Mouse (Mus musculus) brain, embryonic 14.5 days (tissue): ENCODE results near the gene Syt13. TPM values are rescaled to one million over a fixed set of nuclear protein-coding genes. Genes with fewer than 3 reads are reported as not detected.

ENCODE experiments used
- DNase-seq: peaks from one replicate; pipeline ENCODE4 v3.0.0-alpha.2; 2011; ENCODE audit warnings: low read depth
- CTCF ChIP-seq: fragments of 200-500 bp; IDR thresholded peaks from 2 replicates; pipeline ENCODE4 v1.5.1; 2012; ENCODE audit warnings: inconsistent platforms, mild to moderate bottlenecking, moderate library complexity, borderline replicate concordance; ENCODE audit not compliant: insufficient read depth, insufficient read length; ENCODE audit errors: extremely low read depth
- POLR2A ChIP-seq: fragments of 200-500 bp; IDR thresholded peaks from 2 replicates; pipeline ENCODE4 v1.6.1; 2012; ENCODE audit warnings: mild to moderate bottlenecking, inconsistent platforms, borderline replicate concordance; ENCODE audit not compliant: poor library complexity, insufficient read depth, insufficient read length, severe bottlenecking; ENCODE audit errors: extremely low read depth
- polyA plus RNA-seq: library from polyadenylated mRNA; depleted of rRNA; stranded (reverse); fragments of >200 nt; gene quantifications from 2 replicates; pipeline ENCODE4 v1.2.3, GENCODE M21; 2012

Gene Syt13
- polyA plus RNA-seq, 1 experiment, result 80.5 TPM

GRCm38 (mm10) chr2:92892524-92892923 lies 22.4 kb upstream of the Syt13 start:
- TF ChIP-seq CTCF, result no peak
- TF ChIP-seq POLR2A, result no peak

GRCm38 (mm10) chr2:92903650-92904049 lies 11.2 kb upstream of the Syt13 start:
- TF ChIP-seq CTCF, result no peak
- TF ChIP-seq POLR2A, result no peak
- DNase-seq, result no peak

More at GRCm38 (mm10) chr2:92892524-92892923, 22.4 kb upstream of the Syt13 start:
- no peak for DNase-seq

GRCm38 (mm10) chr2:92904307-92904859 lies 10.5 kb upstream of the Syt13 start:
- TF ChIP-seq POLR2A, result no peak
- peak; percentile 70; the same call in 1 of the 2 replicates for TF ChIP-seq CTCF
- DNase-seq, result peak; percentile 90

DNA sequence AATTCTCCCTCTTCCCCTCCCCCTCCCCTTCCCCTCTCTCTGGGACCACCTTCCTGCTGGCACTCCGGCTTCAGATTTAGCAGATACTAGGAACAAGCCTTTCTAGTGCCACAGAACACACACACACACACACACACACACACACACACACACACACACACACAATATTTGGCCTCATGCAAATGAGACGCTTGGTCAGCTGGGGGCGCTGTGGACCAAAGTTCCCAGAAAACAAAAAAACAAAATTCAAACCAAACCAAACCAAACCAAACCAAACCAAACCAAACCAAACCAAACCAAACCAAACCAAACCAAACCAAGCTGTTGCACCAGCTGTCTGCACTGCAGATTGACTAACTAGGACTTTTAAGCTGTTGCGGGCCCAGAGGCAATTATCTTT lies 4.5 kb upstream of the Syt13 start:
- DNase-seq, result peak; percentile 27
- TF ChIP-seq CTCF (peak; percentile 25; the same call in 1 of the 2 replicates), POLR2A (no peak)

DNA sequence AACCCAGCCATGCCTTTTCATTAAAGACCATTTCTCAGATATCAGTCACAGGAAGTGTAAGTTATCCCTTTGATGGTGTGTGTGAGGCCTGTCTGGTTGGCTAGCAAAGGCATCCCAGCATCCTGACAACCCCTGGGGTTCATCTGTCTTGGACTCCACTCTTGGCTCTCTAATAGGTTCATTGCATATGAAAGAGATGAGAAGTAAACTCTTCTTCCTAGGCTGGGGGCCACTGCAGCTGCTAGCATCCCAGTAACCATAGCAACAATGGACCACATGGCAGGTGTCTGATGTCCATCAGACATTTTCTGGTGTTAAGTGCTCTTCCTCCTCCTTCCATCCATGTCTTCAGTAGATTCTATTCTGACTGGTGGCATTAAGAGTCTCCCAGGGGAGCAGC lies 2.6 kb upstream of the Syt13 start:
- TF ChIP-seq POLR2A (no peak), CTCF (no peak)
- DNase-seq, result peak; percentile 86

- TF ChIP-seq CTCF, result no peak
- no peak for TF ChIP-seq POLR2A
- no peak for DNase-seq
Observed at GRCm38 (mm10) chr2:92913295-92913694, 1.6 kb upstream of the Syt13 start.

GRCm38 (mm10) chr2:92915659-92916631 lies 1.0 kb downstream of the Syt13 start:
- TF ChIP-seq POLR2A (no peak), CTCF (no peak)
- peak; percentile 77 for DNase-seq

GRCm38 (mm10) chr2:92917405-92918142 lies 2.7 kb downstream of the Syt13 start:
- TF ChIP-seq POLR2A (no peak), CTCF (no peak)
- DNase-seq, result no peak

DNA sequence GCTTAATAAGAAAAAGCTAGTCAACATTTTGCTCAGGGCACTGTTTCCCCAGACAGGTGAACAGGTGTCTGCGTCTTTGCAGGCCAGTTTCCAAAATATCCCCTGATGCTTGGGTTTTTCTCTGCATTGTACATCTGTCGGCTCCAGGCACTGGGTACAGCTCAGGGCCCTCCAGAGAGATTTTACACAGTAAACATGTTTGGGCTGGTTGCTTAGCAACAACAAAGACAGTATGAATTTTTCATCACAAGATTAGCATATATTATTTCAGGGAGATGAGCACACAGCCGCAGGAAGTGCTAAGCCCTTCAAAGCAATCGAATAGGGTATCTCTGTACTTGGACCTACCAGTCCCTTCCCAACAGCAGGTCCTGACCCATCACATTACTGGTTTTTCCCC lies 5.8 kb downstream of the Syt13 start:
- peak; percentile 90 for DNase-seq
- TF ChIP-seq CTCF (no peak), POLR2A (no peak)

- TF ChIP-seq CTCF, result no peak
- TF ChIP-seq POLR2A, result no peak
Observed at GRCm38 (mm10) chr2:92924677-92925259, 9.9 kb downstream of the Syt13 start.

More at GRCm38 (mm10) chr2:92924677-92925259, 9.9 kb downstream of the Syt13 start:
- peak; percentile 83 for DNase-seq
